Mouse (Mus musculus): ENCODE measurements around the gene Acox2. TPM values are rescaled to one million over a fixed set of nuclear protein-coding genes. Genes with fewer than 3 reads are reported as not detected.
A peak's percentile ranks its signal among the peaks of the same experiment; 100 is the strongest.

Gene Acox2
- polyA plus RNA-seq, 1 experiment = not detected

DNA sequence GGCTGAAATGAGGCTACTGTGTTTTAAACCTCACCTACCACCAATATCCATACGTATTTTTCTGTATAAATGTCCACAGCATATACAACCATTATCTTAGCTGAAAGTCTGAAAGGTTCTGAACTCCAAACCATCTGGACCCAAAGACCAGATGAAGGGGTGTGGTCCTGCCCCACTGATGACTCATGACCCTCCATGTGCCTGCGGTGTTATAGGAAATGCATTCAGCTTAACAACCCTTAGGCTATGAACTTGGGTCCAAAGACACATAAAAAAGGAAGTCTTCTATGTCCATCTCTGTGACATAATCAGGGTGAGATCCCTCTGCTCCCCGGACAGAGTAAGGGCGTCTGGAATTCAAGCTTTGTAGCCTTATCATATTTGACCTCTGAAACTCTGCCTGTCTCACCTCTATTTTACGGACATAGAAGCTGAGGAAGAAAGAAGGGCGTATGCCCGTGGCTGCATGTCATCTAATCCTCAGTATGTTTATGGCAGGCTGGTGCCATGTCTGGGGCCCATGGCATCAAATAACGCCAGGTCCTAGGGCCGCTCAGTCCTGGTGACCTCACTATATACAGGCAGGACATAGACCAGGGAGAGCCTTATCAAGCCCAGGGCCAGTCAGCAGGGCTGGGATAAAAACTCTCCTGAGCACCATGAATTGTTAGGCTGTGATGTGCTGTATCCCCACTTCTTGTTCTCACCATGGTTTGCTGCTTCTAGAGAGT is 8.8 kb downstream of the Acox2 start:
- H3K36me3 ChIP-seq (replicated peaks; ENCODE audit: low read length) = no peaks in the 10 kb centered on the region
- no peaks in the 10 kb centered on the region for H3K9me3 ChIP-seq
- no peak for TF ChIP-seq GATA1 (IDR thresholded peaks at IDR 0.05; ENCODE audit: borderline replicate concordance, low read length)
- no peak for TF ChIP-seq FLI1 (IDR thresholded peaks at IDR 0.05; ENCODE audit: low read length)
- H3K4me1 ChIP-seq = no peaks in the 10 kb centered on the region
- H3K4me3 ChIP-seq (replicated peaks) = no peak overlapping the region
- H3K27me3 ChIP-seq (replicated peaks) = peaks cover 26% of the 10 kb centered on the region

DNA sequence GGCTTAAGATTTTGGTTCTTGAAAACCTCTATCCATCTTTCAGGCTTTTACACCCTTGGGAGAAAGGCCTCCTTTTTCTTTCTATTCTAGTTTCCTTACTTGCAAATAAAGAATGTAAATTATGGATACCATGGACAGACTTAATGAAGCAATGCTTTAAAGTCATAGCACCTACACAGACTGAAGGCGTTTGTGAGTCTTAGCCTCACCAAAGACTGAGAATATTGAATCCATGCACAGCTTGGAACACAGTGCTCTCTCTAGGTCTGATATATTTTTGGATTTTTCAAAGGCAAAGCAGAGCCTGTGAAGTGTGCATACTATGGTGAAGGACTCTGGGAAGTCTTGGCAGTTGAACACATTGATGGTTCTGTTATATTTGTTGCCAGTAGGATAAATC is 9.9 kb downstream of the Acox2 start:
- Histone ChIP-seq H3K9me3 (no peaks in the 10 kb centered on the region), H3K27me3 (replicated peaks) (peaks cover 26% of the 10 kb centered on the region), H3K4me1 (no peaks in the 10 kb centered on the region), H3K36me3 (replicated peaks; ENCODE audit: low read length) (no peaks in the 10 kb centered on the region), H3K4me3 (replicated peaks) (no peak overlapping the region)
- TF ChIP-seq GATA1 (IDR thresholded peaks at IDR 0.05; ENCODE audit: borderline replicate concordance, low read length) (no peak), FLI1 (IDR thresholded peaks at IDR 0.05; ENCODE audit: low read length) (no peak)

DNA sequence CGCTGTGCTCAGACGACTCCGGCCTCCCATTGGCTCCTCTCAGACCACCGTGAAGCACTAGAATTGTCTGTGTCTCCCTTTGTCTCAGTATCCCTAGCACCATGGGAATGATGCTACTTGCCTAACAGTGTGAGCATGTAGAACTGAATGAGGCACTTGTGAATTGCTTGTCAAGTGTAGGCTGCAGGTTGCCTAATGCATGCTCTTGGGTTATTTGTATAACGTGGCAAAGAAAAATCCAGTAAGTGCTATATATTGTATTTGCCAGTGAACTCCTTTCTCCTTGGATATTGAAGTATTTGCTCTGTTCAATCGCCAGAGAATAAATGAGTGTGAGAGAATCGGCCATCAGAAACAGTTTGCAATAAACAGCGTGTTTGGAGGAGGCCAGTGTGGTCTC is 12.3 kb downstream of the Acox2 start:
- Histone ChIP-seq H3K4me1 (no peaks in the 10 kb centered on the region), H3K4me3 (replicated peaks) (no peak overlapping the region), H3K36me3 (replicated peaks; ENCODE audit: low read length) (no peaks in the 10 kb centered on the region), H3K9me3 (no peaks in the 10 kb centered on the region), H3K27me3 (replicated peaks) (peaks cover 35% of the 10 kb centered on the region)
- no peak for TF ChIP-seq GATA1 (IDR thresholded peaks at IDR 0.05; ENCODE audit: borderline replicate concordance, low read length)
- TF ChIP-seq FLI1 (IDR thresholded peaks at IDR 0.05; ENCODE audit: low read length) = no peak

DNA sequence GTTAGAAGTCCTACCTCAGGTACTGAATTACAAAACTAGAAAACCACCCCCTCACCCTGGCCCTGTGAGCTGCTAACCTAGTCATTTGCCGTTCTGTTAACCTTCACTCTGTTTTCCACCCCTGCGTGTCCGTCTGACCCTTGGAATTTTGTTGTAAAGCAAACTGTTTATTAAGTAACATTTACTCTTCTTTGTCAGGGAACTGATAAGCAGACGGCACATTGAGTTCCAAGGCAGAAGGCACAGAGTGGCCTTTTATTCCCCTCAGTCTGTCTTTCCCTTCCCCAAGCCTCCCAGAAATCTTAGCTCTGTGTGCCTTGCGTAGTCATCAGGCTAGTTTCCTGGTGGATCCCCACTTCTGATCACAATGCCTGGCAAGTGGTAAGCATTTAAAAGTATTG is 14.9 kb downstream of the Acox2 start:
- TF ChIP-seq FLI1 (IDR thresholded peaks at IDR 0.05; ENCODE audit: low read length) (no peak), GATA1 (IDR thresholded peaks at IDR 0.05; ENCODE audit: borderline replicate concordance, low read length) (no peak)
- H3K4me1 ChIP-seq = no peaks in the 10 kb centered on the region
- no peaks in the 10 kb centered on the region for H3K36me3 ChIP-seq (replicated peaks; ENCODE audit: low read length)
- H3K27me3 ChIP-seq (replicated peaks) = peaks cover 28% of the 10 kb centered on the region
- no peak overlapping the region for H3K4me3 ChIP-seq (replicated peaks)
- no peaks in the 10 kb centered on the region for H3K9me3 ChIP-seq

DNA sequence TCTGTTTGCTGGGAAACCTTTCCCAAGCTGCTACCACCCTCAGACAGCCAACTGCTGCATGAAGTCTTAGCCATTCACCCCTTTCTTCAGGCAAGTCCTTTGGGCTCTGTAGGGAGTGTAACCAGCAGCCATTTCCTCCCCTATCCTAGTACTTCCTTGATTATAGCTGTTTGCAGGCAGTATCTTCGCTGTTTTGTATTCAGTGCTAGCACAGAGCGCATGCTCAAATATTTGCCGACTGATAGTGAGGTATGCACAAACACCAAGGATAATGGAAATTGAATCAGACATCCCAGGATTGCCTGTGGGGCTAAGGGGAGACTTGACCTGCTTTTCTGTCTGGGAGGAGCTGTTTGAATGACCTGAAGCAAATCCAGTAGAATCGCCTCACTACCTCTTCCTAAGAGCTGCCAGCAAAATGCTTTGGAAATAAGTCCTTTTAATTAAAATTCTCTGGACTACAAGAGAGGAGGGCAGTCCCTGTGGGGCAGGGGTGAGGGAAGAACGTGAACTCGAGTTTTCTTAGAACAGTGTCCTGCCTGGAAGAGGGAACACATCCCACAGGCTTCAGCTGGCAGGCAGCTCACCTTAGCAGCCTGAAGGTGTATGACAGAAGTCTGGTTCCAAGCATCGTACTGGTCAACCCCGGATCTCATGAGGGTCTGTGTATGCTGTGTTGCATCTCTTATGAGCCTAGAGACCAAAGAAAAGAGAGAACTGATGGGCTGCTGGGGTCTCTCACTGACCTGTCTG is 15.8 kb downstream of the Acox2 start:
- peaks cover 26% of the 10 kb centered on the region for H3K27me3 ChIP-seq (replicated peaks)
- no peaks in the 10 kb centered on the region for H3K9me3 ChIP-seq
- H3K36me3 ChIP-seq (replicated peaks; ENCODE audit: low read length) = no peaks in the 10 kb centered on the region
- no peaks in the 10 kb centered on the region for H3K4me1 ChIP-seq
- TF ChIP-seq GATA1 (IDR thresholded peaks at IDR 0.05; ENCODE audit: borderline replicate concordance, low read length) = no peak
- no peak for TF ChIP-seq FLI1 (IDR thresholded peaks at IDR 0.05; ENCODE audit: low read length)
- H3K4me3 ChIP-seq (replicated peaks) = no peak overlapping the region

DNA sequence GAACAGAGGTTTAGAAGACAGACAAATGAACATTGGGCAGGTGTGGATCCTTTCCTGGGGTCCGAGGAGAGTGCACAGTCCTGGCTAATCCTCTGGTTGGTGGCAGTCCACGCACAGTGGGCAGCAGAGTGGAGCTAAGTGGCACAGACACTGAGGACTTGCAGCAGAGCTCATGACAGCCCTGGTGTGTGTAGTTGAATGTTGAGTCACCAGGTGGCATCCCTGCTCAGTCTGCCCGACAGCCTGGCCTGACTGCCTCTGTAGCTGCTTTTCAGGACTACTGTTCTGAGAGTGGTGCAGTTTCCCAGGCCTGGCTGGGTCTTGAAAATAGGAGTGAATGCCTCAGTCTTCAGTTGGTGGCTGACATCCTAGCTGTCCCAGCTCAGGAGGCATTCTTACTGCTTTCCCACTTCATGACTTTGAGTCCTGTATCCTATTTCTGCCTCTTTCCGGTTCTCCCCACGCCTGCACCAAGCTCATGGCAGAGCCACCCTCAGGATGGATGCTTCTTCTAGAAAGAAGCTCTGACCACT is 16.7 kb downstream of the Acox2 start:
- H3K9me3 ChIP-seq = no peaks in the 10 kb centered on the region
- no peaks in the 10 kb centered on the region for H3K36me3 ChIP-seq (replicated peaks; ENCODE audit: low read length)
- H3K4me1 ChIP-seq = no peaks in the 10 kb centered on the region
- H3K27me3 ChIP-seq (replicated peaks) = peaks cover 23% of the 10 kb centered on the region
- no peak overlapping the region for H3K4me3 ChIP-seq (replicated peaks)
- TF ChIP-seq GATA1 (IDR thresholded peaks at IDR 0.05; ENCODE audit: borderline replicate concordance, low read length) = no peak
- TF ChIP-seq FLI1 (IDR thresholded peaks at IDR 0.05; ENCODE audit: low read length) = no peak

DNA sequence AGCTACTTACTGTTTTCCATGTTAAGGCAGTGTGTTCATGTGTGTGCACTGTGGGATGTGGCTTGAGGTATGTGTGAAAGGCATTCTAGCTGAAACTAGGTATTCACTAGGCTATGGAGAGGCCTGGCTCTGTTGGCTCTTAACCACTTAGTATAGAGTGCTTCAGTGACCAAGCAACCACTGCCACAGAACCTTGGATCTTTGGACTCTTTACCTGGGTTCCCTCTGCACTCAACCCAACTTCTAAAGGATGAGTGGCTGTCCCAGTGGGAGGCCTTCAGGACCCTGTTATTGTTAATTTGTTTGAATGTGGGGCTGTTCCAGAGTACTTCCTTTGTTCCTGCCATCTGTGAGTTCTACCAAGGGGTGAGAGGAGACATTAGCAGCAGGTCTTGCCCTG is 17.3 kb downstream of the Acox2 start:
- no peaks in the 10 kb centered on the region for H3K9me3 ChIP-seq
- no peaks in the 10 kb centered on the region for H3K36me3 ChIP-seq (replicated peaks; ENCODE audit: low read length)
- no peak overlapping the region for H3K4me3 ChIP-seq (replicated peaks)
- peaks cover 22% of the 10 kb centered on the region for H3K27me3 ChIP-seq (replicated peaks)
- TF ChIP-seq FLI1 (IDR thresholded peaks at IDR 0.05; ENCODE audit: low read length) (no peak), GATA1 (IDR thresholded peaks at IDR 0.05; ENCODE audit: borderline replicate concordance, low read length) (no peak)
- H3K4me1 ChIP-seq = no peaks in the 10 kb centered on the region

DNA sequence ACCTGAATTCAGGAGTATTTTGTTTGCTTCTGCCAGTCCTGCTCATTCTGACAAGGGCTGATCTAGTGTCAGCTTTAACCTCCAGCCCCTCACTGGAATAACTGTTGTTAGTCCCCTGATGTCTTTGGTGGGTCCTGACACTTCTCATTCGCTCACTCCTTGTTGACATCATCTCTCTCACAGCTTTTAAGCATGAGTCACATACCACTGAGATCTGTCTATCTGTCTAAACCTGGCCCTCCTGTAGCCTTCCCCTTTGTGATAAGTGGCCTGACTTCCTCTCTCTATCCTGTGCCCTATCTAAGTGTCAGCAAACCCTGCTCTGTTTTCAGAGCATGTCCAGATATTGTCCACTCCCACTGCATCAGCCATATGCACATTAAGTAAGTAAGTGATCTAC is 25.9 kb downstream of the Acox2 start:
- Histone ChIP-seq H3K27me3 (replicated peaks) (peaks cover 13% of the 10 kb centered on the region), H3K4me1 (peaks cover 20% of the 10 kb centered on the region), H3K36me3 (replicated peaks; ENCODE audit: low read length) (no peaks in the 10 kb centered on the region), H3K4me3 (replicated peaks) (no peak overlapping the region), H3K9me3 (no peaks in the 10 kb centered on the region)
- no peak for TF ChIP-seq GATA1 (IDR thresholded peaks at IDR 0.05; ENCODE audit: borderline replicate concordance, low read length)

DNA sequence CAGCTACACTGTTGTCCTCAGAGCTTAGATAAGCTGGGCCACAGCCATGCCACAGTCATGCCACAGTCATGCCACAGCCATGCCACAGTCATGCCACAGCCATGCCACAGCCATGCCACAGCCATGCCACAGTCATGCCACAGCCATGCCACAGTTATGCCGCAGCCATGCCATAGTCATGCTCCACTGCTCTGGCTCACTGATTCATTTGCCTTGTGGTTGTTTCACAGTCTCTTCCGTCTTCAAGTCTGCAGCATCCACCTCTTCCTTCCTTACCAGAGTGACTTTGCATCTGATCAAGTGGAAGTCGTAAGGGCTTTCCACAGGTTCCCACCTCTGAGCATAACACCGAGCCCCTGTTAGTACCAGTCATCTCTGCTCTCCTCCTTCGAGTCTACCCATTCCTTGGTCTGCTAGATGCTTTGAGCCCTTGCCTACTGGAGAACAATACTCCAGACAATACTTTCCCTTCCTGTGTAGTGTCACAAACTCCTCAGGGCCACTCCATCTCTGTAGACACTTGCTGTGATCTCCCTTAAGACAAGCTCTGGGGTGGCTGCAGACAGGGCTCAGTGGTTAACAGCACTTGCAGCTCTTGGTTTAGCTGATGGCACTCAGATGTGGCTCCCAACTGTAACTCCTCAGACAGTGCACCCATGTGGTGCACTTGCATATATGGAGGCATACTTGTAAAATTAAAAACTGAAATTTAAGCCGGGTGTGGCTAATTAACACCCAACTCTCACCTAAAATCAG is 26.8 kb downstream of the Acox2 start:
- no peaks in the 10 kb centered on the region for H3K36me3 ChIP-seq (replicated peaks; ENCODE audit: low read length)
- no peak for TF ChIP-seq FLI1 (IDR thresholded peaks at IDR 0.05; ENCODE audit: low read length)
- no peak for TF ChIP-seq GATA1 (IDR thresholded peaks at IDR 0.05; ENCODE audit: borderline replicate concordance, low read length)
- peaks cover 20% of the 10 kb centered on the region for H3K4me1 ChIP-seq
- H3K27me3 ChIP-seq (replicated peaks) = peaks cover 13% of the 10 kb centered on the region
- H3K9me3 ChIP-seq = no peaks in the 10 kb centered on the region
- peak overlapping the region; percentile 77 for H3K4me3 ChIP-seq (replicated peaks)
